Mouse (Mus musculus) limb, embryonic 11.5 days (tissue): Measurements from ENCODE around the gene Lpgat1. TPM values are rescaled to one million over a fixed set of nuclear protein-coding genes. Genes with fewer than 3 reads are reported as not detected.

Source experiments
- ATAC-seq: fragments of 200-750 bp; cut with Nextera tagmentation; 2 replicates; pipeline ENCODE4 v1.8.0; 2017; ENCODE audit warnings: low read depth; ENCODE audit not compliant: insufficient number of reproducible peaks, low FRiP score, low TSS enrichment
- DNase-seq: peaks from one replicate; pipeline ENCODE4 v3.0.0-alpha.2; 2015; ENCODE audit warnings: low spot score
- H3K27ac ChIP-seq: fragments of 300-500 bp; sonication (generic); replicated peaks from 2 replicates; pipeline ENCODE4 v1.5.1; 2014; ENCODE audit warnings: low read depth, mild to moderate bottlenecking, low read length
- H3K27me3 ChIP-seq: fragments of 300-500 bp; sonication (generic); 2 replicates; pipeline ENCODE4 v1.6.1; 2014; ENCODE audit warnings: mild to moderate bottlenecking, low read length, mixed read lengths; ENCODE audit not compliant: control insufficient read depth, insufficient read depth
- H3K36me3 ChIP-seq: fragments of 300-500 bp; sonication (generic); 2 replicates; pipeline ENCODE4 v1.6.1; 2014; ENCODE audit warnings: mild to moderate bottlenecking, low read length, moderate library complexity, mixed read lengths; ENCODE audit not compliant: control insufficient read depth, insufficient read depth
- H3K4me1 ChIP-seq: fragments of 300-500 bp; sonication (generic); 2 replicates; pipeline ENCODE4 v1.6.1; 2014; ENCODE audit warnings: low read length, mixed read lengths; ENCODE audit not compliant: control insufficient read depth, insufficient read depth
- H3K4me2 ChIP-seq: fragments of 300-500 bp; sonication (generic); 2 replicates; pipeline ENCODE4 v1.6.1; 2014; ENCODE audit warnings: low read depth, mild to moderate bottlenecking, moderate library complexity; ENCODE audit not compliant: severe bottlenecking
- H3K4me3 ChIP-seq: fragments of 300-500 bp; sonication (generic); 2 replicates; pipeline ENCODE4 v1.5.1; 2014; ENCODE audit warnings: low read depth, low read length
- H3K9ac ChIP-seq: fragments of 300-500 bp; sonication (generic); 2 replicates; pipeline ENCODE4 v1.6.1; 2014; ENCODE audit warnings: mild to moderate bottlenecking, low read length
- H3K9me3 ChIP-seq: fragments of 300-500 bp; sonication (generic); 2 replicates; pipeline ENCODE4 v1.6.1; 2016; ENCODE audit warnings: low read length; ENCODE audit not compliant: control insufficient read depth
- WGBS: fragments of 180-500 bp; shearing (Covaris S2); extraction: QIAGEN DNeasy Blood & Tissue Kit; methylation state at CpG from one replicate; pipeline ENCODE4 v1.1.7; 2014; 5-methylcytosine and 5-hydroxymethylcytosine counted together
- polyA plus RNA-seq: library from polyadenylated mRNA; unstranded; fragments of >200 nt; fragmentation: Nextera tagmentation; extraction: Ambion mirVana; gene quantifications from 2 replicates; pipeline ENCODE4 v1.2.1, GENCODE M21; 2014

Lpgat1 gene
- polyA plus RNA-seq, 1 experiment from 2014 or later, result 44.1 TPM

- no peak overlapping the region for H3K9ac ChIP-seq
- H3K27ac ChIP-seq, result no peak overlapping the region
- H3K27me3 ChIP-seq, result no peaks in the 10 kb centered on the region
- no peak for ATAC-seq
- 79% methylated on average over 3 of the region's 3 CpGs for WGBS
- no peak for DNase-seq
- no peak overlapping the region for H3K4me3 ChIP-seq
- H3K4me2 ChIP-seq, result no peak overlapping the region
- peaks cover 3% of the 10 kb centered on the region; the same call in 1 of the 2 replicates for H3K4me1 ChIP-seq
- H3K9me3 ChIP-seq, result no peaks in the 10 kb centered on the region
- no peaks in the 10 kb centered on the region for H3K36me3 ChIP-seq
Observed at GRCm38 (mm10) chr1:191816596-191816995, 99.0 kb downstream of the Lpgat1 start.

DNA sequence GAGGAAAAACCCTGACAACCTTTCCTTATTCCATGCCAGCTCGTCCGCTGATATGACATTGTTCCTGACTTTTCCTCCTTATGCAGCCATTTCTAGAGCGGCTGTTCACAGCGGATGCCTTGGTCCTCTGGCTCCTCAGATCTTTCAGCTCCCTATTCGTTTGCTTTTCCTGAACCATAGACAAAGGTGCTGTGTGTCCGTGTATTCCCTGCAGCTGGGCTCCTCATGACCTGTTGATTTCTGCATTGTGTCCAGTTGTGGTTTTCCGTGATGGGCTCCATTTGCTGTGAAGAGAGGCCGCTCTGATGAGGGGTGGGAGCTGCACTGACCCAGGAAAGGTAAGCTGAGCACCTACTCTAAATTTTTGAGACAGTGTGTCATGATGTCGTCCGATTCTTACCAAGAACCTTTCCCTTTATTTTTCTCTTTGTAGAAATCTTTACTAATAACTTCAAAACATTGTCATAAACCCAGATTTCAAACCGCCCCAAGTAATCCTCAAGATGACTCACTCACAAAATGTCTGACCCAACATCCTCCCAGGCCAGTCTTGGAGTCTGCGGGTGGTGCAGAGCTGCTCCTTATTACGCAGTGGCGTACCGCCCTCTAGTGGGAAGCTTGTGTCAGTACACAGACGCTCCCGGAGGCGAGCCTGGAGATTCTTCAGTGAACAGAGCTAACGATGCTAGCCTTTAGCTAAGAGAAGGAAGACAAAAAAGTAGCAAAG, 99.9 kb downstream of the Lpgat1 start:
- ATAC-seq, result 0 out of 2 replicates have a peak, but pooled peaks have one; percentile 31
- Histone ChIP-seq H3K4me1 (peaks cover 6% of the 10 kb centered on the region), H3K4me3 (no peak overlapping the region), H3K36me3 (no peaks in the 10 kb centered on the region), H3K4me2 (no peak overlapping the region), H3K9ac (no peak overlapping the region), H3K27me3 (no peaks in the 10 kb centered on the region), H3K9me3 (no peaks in the 10 kb centered on the region), H3K27ac (no peak overlapping the region)
- peak; percentile 89 for DNase-seq
- WGBS, result 42% methylated on average over 19 of the region's 19 CpGs

DNA sequence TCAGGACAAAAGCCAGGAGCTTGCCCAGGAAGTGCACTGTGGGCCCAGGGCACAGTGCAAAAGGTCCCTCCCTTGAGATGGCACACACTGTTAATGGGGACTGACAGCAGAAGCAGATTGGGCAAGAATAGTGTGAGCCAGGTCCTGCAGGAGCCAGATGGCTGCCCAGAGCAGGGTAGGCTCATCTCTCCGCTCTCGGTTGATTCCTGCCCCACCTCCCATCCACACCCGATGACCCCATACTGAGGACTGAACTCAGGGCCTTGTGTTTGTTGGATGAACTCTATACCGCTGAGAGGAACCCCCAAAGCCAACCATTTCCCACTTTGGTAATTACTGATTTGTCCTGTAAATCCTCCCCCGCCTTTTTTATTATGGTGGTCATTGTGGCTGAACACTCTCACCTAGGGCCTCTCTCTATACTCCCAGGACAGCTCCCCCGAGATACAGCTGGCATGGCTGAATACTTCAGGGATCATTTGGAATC, 100.6 kb downstream of the Lpgat1 start:
- DNase-seq, result no peak
- H3K4me2 ChIP-seq, result no peak overlapping the region
- peaks cover 6% of the 10 kb centered on the region for H3K4me1 ChIP-seq
- no peak overlapping the region for H3K27ac ChIP-seq
- WGBS, result 48% methylated on average over 6 of the region's 6 CpGs
- H3K36me3 ChIP-seq, result no peaks in the 10 kb centered on the region
- no peaks in the 10 kb centered on the region for H3K9me3 ChIP-seq
- no peak for ATAC-seq
- H3K27me3 ChIP-seq, result no peaks in the 10 kb centered on the region
- no peak overlapping the region for H3K9ac ChIP-seq
- H3K4me3 ChIP-seq, result no peak overlapping the region

DNA sequence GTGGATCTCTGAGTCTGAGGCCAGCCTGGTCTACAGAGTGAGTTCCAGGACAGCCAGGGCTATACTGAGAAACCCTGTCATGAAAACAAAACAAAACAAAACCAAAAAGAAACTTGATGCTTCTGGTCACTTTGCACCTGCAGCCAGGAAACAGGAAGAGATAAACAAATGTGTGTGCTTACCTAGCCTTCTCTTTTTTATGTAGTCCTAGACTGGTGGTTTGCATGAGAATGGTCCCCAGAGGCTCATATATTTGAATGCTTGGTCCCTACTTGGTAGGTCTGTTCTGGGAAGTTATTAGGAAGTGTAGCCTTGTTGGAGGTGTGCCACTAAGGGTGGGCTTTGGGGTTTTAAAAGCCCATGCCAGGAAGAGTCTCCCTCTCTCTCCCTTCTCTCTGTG, 101.4 kb downstream of the Lpgat1 start:
- Histone ChIP-seq H3K9me3 (no peaks in the 10 kb centered on the region), H3K9ac (no peak overlapping the region), H3K36me3 (no peaks in the 10 kb centered on the region; the same call in 1 of the 2 replicates), H3K4me2 (no peak overlapping the region), H3K27ac (no peak overlapping the region), H3K27me3 (no peaks in the 10 kb centered on the region), H3K4me1 (peaks cover 6% of the 10 kb centered on the region), H3K4me3 (no peak overlapping the region)
- ATAC-seq (no peak), DNase-seq (no peak)

GRCm38 (mm10) chr1:191820951-191821325, 103.3 kb downstream of the Lpgat1 start:
- WGBS, result 4% methylated on average over 15 of the region's 15 CpGs
- H3K27me3 ChIP-seq, result no peaks in the 10 kb centered on the region
- H3K4me3 ChIP-seq, result peak overlapping the region; percentile 93
- no peak overlapping the region for H3K27ac ChIP-seq
- H3K9ac ChIP-seq, result 0 out of 2 replicates have a peak overlapping the region, but pooled peaks have one; percentile 24
- H3K4me2 ChIP-seq, result peak overlapping the region; percentile 61
- H3K36me3 ChIP-seq, result peaks cover 4% of the 10 kb centered on the region; the same call in 1 of the 2 replicates
- DNase-seq (no peak), ATAC-seq (no peak)
- peaks cover 6% of the 10 kb centered on the region for H3K4me1 ChIP-seq
- H3K9me3 ChIP-seq, result no peaks in the 10 kb centered on the region

DNA sequence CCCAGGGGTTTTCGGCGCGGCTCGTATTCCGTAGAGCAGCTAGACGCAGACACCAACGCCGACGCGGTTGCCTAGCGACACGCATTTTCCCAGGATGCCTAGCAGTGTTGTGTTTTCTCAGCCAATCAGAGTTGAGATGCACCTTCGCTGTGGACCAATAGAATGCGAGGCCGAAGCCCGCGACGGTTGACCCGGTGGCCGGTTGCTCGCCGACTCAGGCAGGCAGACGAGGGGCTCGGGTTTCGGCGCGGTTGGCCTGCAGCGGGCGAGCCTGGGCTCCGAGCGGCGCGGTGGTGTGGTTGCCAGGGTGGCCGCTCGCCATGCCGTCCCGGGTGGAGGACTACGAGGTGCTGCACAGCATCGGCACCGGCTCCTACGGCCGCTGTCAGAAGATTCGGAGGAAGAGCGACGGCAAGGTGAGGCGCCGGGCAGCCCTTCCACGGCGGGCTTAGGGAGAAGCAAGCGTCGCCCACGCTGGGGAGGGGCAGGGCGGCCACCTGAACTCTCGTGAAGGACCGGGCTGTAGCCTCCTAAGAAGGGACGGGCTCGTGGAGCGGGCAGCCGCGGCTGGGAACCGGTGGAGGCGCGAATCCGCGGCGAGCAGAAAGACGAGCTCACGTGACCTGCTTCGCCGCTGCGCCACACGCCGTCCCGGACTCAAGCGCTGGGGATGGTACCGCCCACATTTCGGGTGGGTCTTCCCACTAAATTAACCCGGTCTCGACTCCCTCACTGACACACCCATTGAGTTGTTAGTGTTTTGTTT, 103.9 kb downstream of the Lpgat1 start, which contains the start of gene Nek2:
Gene Nek2, plus strand, starts transcription at position 119 of the 766 bp plus-strand sequence.
- peak; percentile 90 for ATAC-seq
- Histone ChIP-seq H3K4me3 (peak within 1 kb of the TSS; percentile 93), H3K27me3 (no peaks in the 10 kb centered on the region), H3K36me3 (peaks cover 8% of the 10 kb centered on the region; the same call in 1 of the 2 replicates), H3K4me2 (peak within 1 kb of the TSS; percentile 61), H3K27ac (peak within 1 kb of the TSS; percentile 71), H3K9ac (peak within 1 kb of the TSS; percentile 87), H3K4me1 (peaks cover 6% of the 10 kb centered on the region), H3K9me3 (no peaks in the 10 kb centered on the region)
- DNase-seq, result peak; percentile 99
- under 1% methylated on average over 79 of the region's 79 CpGs for WGBS

DNA sequence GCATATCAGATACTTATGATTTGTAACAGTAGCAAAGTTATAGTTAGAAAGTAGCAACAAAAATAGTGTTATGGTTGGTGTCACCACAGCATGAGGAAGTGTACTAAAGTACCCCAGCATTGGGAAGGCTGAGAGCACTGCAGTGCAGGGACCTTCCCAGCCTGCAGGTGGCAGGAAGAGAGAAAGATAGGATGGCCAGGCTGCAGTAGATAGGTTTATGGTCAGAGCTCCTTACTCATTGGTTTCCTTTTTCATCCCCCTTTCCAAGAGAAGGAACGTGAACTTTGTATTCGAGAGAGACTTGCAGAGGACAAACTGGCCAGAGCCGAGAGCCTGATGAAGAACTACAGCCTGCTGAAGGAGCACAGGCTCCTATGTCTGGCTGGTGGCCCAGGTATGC, 111.5 kb downstream of the Lpgat1 start:
- H3K36me3 ChIP-seq, result peaks cover 25% of the 10 kb centered on the region
- no peak overlapping the region for H3K27ac ChIP-seq
- H3K9me3 ChIP-seq, result no peaks in the 10 kb centered on the region
- no peak overlapping the region for H3K4me2 ChIP-seq
- H3K4me3 ChIP-seq, result no peak overlapping the region
- no peak for ATAC-seq
- H3K4me1 ChIP-seq, result no peaks in the 10 kb centered on the region
- no peaks in the 10 kb centered on the region for H3K27me3 ChIP-seq
- 89% methylated on average over 3 of the region's 3 CpGs for WGBS
- no peak overlapping the region for H3K9ac ChIP-seq
- DNase-seq, result no peak

GRCm38 (mm10) chr1:191833396-191833795, 115.8 kb downstream of the Lpgat1 start:
- Histone ChIP-seq H3K9ac (no peak overlapping the region), H3K9me3 (no peaks in the 10 kb centered on the region), H3K4me2 (no peak overlapping the region), H3K4me3 (no peak overlapping the region), H3K27me3 (no peaks in the 10 kb centered on the region), H3K36me3 (peaks cover 9% of the 10 kb centered on the region), H3K27ac (no peak overlapping the region), H3K4me1 (no peaks in the 10 kb centered on the region)
- 97% methylated on average over 6 of the region's 6 CpGs for WGBS
- ATAC-seq (no peak), DNase-seq (no peak)
